Mouse (Mus musculus) forebrain, embryonic 11.5 days (tissue): ENCODE results near the gene B3gnt7. TPM values are rescaled to one million over a fixed set of nuclear protein-coding genes. Genes with fewer than 3 reads are reported as not detected.

Experiments used
- ATAC-seq: fragments of 200-750 bp; cut with Nextera tagmentation; replicated peaks from 2 replicates; pipeline ENCODE4 v1.8.0; 2017; ENCODE audit warnings: moderate TSS enrichment; ENCODE audit not compliant: low FRiP score
- DNase-seq: peaks from one replicate; pipeline ENCODE4 v3.0.0-alpha.2; 2017; ENCODE audit warnings: low spot score
- H3K27ac ChIP-seq: fragments of 300-500 bp; sonication (generic); 2 replicates; pipeline ENCODE4 v1.5.1; 2014; ENCODE audit warnings: low read depth, low read length
- H3K27me3 ChIP-seq: fragments of 300-500 bp; sonication (generic); 2 replicates; pipeline ENCODE4 v1.6.1; 2014; ENCODE audit warnings: mild to moderate bottlenecking, low read length, mixed read lengths; ENCODE audit not compliant: control insufficient read depth, insufficient read depth
- H3K36me3 ChIP-seq: fragments of 300-500 bp; sonication (generic); 2 replicates; pipeline ENCODE4 v1.6.1; 2014; ENCODE audit warnings: mild to moderate bottlenecking, low read length, moderate library complexity, mixed read lengths; ENCODE audit not compliant: control insufficient read depth, insufficient read depth
- H3K4me1 ChIP-seq: fragments of 300-500 bp; sonication (generic); replicated peaks from 2 replicates; pipeline ENCODE4 v1.6.1; 2014; ENCODE audit warnings: low read length, mixed read lengths; ENCODE audit not compliant: control insufficient read depth, insufficient read depth
- H3K4me2 ChIP-seq: fragments of 300-500 bp; sonication (generic); 2 replicates; pipeline ENCODE4 v1.6.1; 2014; ENCODE audit warnings: low read depth, mild to moderate bottlenecking, low read length, moderate library complexity, mixed read lengths; ENCODE audit not compliant: severe bottlenecking
- H3K4me3 ChIP-seq: fragments of 300-500 bp; sonication (generic); 2 replicates; pipeline ENCODE4 v1.5.1; 2014; ENCODE audit warnings: low read depth, low read length
- H3K9ac ChIP-seq: fragments of 300-500 bp; sonication (generic); 2 replicates; pipeline ENCODE4 v1.6.1; 2014; ENCODE audit warnings: low read length
- H3K9me3 ChIP-seq: fragments of 300-500 bp; sonication (generic); 2 replicates; pipeline ENCODE4 v1.6.1; 2016; ENCODE audit warnings: low read length, mixed read lengths; ENCODE audit not compliant: control insufficient read depth
- WGBS: fragments of 180-500 bp; shearing (Covaris S2); extraction: QIAGEN DNeasy Blood & Tissue Kit; methylation state at CpG from one replicate; pipeline ENCODE4 v1.1.7; 2014; 5-methylcytosine and 5-hydroxymethylcytosine counted together
- polyA plus RNA-seq: library from polyadenylated mRNA; unstranded; fragments of >200 nt; fragmentation: Nextera tagmentation; extraction: Ambion mirVana; gene quantifications from 2 replicates; pipeline ENCODE4 v1.2.1, GENCODE M21; 2014

B3gnt7 gene
- polyA plus RNA-seq, 1 experiment from 2014 or later = 3.9 TPM

DNA sequence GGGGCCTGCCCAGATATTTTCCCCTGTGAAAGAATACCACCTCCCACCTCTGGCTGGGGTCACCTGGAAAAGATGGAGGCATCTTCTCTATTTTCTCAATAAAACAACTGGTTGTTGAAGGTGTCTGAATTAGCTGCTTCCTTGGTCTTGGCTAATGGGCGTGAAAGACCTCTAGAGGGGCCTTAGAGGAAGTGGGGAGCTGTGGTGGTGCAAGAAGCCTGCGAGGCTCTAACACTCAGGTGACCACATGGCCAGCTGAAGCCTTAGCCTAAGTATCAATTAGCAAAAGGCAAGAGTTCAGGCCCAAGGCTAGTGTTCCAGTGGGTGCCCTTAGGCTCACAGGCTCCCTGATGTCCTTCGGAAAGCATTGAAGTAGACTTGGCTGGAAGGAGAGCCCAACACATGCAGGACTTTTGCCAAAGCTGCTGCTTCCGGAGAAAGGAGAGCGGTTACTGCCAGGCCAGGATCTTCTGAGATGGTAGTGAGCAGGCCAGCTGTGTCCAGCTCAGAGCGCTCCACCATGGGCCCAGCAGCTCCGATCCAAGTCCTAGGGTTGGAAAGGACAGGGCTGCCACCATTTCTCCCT lies 4.6 kb downstream of the B3gnt7 start:
- H3K27ac ChIP-seq = no peak overlapping the region
- 93% methylated on average over 7 of the region's 7 CpGs for WGBS
- no peak overlapping the region for H3K4me3 ChIP-seq
- no peaks in the 10 kb centered on the region for H3K9me3 ChIP-seq
- H3K4me2 ChIP-seq = no peak overlapping the region
- H3K4me1 ChIP-seq = peaks cover 16% of the 10 kb centered on the region; the same call in 1 of the 2 replicates
- H3K27me3 ChIP-seq = peaks cover 22% of the 10 kb centered on the region
- H3K36me3 ChIP-seq = no peaks in the 10 kb centered on the region
- ATAC-seq (no peak), DNase-seq (no peak)
- no peak overlapping the region for H3K9ac ChIP-seq

DNA sequence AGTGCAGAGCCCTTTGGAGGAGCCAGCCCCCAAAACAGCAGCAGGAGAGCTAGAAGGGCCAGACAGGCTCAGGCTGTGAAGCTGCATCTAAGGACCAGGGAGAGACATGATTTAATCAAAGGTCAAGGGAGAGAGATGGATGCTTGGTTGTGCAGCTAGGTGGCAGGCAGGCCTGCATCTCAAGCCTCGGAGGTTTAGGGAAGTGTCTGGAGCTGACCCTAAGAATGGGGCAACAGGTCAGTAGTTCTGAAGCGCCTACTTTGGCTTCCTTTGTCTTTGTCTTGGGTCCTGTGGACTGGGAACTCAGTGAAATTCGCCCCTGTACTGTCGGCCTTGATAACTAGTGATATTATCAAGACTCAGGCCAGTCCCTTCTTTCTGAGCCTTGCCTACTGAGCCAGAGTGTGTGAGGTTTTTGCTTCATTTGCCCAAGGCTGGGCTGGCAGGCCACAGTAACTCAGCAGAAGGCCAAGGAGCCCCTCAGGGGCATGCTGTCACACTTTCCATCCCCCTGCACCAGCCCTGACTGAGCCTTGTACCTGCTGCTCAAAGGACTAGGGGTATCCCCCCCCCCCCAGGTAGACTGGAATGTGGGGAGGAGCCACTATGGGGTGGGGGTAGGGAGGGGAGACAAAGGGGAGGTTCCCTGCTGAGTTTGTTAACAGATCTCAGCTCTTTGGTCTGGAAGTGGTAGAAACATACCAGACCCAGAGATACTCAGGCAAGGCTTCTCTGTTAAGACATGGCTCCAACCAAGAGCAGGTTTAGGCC lies 5.4 kb downstream of the B3gnt7 start:
- Histone ChIP-seq H3K9me3 (no peaks in the 10 kb centered on the region), H3K4me2 (no peak overlapping the region), H3K36me3 (no peaks in the 10 kb centered on the region), H3K4me3 (no peak overlapping the region), H3K27ac (no peak overlapping the region), H3K27me3 (peaks cover 14% of the 10 kb centered on the region), H3K4me1 (peaks cover 11% of the 10 kb centered on the region; the same call in 1 of the 2 replicates), H3K9ac (no peak overlapping the region)
- DNase-seq (no peak), ATAC-seq (no peak)
- 35% methylated on average over 4 of the region's 4 CpGs for WGBS

DNA sequence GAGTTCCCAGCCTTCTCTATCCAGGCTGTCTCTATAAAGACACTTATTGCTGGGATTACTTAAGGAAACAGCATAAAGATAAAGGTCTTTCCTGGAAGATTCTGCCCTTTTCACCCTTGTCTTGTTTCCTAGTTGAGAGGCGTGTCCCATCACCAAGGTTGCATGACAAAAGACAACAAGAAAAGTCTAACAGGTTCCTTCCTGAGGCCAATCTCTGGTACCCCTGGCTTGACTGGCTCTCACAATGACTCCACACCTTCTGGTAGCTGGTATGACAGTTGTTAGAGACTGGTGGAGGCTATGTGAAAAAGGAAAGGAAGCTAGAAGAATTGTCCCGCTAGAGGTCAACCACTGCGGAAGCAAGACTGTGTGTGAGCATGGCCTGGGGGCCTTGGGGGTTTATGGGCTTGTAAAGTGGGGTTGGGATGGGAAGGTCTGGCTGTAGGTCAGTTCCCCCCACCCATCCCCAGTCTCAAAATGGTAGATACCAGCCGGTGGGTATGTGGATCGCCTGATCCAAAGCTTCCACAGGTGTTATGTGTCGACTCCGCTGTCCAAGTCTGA lies 6.7 kb downstream of the B3gnt7 start:
- WGBS = 89% methylated on average over 7 of the region's 7 CpGs
- no peaks in the 10 kb centered on the region for H3K9me3 ChIP-seq
- peaks cover 5% of the 10 kb centered on the region for H3K27me3 ChIP-seq
- no peak overlapping the region for H3K4me3 ChIP-seq
- no peak for DNase-seq
- H3K36me3 ChIP-seq = no peaks in the 10 kb centered on the region
- no peak overlapping the region for H3K27ac ChIP-seq
- no peak for ATAC-seq
- H3K9ac ChIP-seq = no peak overlapping the region
- peaks cover 11% of the 10 kb centered on the region; the same call in 1 of the 2 replicates for H3K4me1 ChIP-seq
- no peak overlapping the region for H3K4me2 ChIP-seq

DNA sequence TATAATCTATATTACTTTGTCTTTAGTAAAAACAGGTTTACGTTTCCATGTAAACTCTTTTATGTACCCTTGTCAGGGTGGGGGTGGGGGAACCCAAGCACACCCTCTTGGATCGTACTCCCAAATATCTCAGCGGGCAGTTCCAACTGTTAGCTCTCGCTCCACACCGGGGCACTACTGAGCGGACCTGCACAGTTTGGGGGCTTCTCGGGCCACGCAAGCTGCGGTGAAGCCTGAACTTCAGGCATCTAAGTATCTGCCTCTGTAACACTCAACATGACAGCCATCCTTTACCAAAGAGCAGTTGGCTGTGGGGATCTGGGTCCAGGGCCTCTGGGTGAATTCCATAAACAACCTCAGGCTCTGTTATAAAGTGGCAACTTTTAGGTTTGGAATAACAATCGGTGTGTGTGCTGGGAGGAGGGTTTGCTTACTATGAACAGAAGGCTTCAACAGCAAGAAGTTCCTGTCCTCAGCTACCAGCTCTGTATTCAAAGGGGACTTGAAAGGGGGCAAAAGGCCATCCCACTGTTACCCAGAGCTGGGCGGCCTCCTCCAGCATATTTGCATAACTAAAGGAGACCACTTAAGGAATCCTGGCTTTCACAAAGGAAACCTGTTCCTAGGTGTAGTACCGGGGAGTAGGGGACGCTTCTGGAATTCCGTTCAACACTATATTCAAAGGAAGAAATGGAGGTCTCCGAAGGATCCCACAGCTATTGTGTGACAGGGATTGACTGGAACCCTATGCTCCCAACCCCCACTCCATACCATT lies 8.1 kb downstream of the B3gnt7 start:
- Histone ChIP-seq H3K27me3 (no peaks in the 10 kb centered on the region; the same call in 1 of the 2 replicates), H3K4me3 (no peak overlapping the region), H3K9ac (no peak overlapping the region), H3K27ac (0 out of 2 replicates have a peak overlapping the region, but pooled peaks have one; percentile 18), H3K4me1 (peaks cover 11% of the 10 kb centered on the region; the same call in 1 of the 2 replicates), H3K9me3 (no peaks in the 10 kb centered on the region), H3K36me3 (no peaks in the 10 kb centered on the region), H3K4me2 (peak overlapping the region; percentile 11; the same call in 1 of the 2 replicates)
- no peak for ATAC-seq
- 14% methylated on average over 15 of the region's 15 CpGs for WGBS
- DNase-seq = no peak

DNA sequence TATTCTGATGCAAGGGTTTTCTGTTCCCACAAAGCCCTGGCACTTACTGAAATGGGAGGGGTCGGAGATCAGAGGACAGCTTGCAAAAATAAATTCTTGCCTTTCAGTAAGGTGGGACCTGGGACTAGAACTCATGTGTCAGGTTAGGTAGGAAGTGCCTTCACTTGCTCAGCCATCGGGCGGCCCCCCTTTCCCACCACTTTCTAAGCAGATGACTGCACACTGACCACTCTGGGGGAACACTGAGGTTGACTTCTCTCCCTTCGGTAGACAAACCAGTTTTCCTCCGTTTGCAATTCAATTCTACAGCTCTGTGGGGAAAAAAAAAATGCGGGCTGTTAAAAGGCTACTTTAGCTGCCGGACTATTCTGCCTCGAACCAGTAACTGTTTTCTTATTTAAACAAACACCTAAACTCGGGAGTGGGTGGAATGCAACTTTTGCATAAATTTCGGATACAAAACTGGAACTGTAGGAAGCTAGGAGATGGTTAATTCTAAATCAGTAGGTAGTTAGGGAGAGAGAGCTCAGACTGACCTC lies 8.9 kb downstream of the B3gnt7 start:
- Histone ChIP-seq H3K4me2 (peak overlapping the region; percentile 11; the same call in 1 of the 2 replicates), H3K27me3 (no peaks in the 10 kb centered on the region; the same call in 1 of the 2 replicates), H3K4me1 (peaks cover 11% of the 10 kb centered on the region; the same call in 1 of the 2 replicates), H3K27ac (no peak overlapping the region), H3K9ac (no peak overlapping the region), H3K4me3 (no peak overlapping the region), H3K9me3 (no peaks in the 10 kb centered on the region), H3K36me3 (no peaks in the 10 kb centered on the region)
- 27% methylated on average over 10 of the region's 10 CpGs for WGBS
- ATAC-seq (no peak), DNase-seq (no peak)

DNA sequence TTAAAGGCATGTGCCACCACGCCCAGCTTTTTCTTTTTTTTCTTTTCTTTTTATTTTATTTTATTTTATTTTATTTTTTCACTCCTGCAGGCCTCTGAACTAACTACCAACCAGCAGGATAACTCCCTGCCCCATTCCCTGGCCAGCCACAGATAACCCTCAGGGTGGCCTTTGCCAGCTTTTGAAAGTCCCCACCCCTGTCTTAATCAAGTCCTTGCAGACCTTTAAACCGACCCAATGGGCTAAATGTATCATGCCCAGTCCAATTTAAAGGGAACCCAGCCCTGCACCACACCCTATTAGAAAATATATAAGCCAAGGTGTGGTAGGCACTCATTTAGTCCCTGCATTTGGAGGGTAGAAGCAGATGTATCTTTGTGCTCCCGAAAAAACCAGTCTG lies 9.6 kb downstream of the B3gnt7 start:
- WGBS = 82% methylated on average over 3 of the region's 3 CpGs
- Histone ChIP-seq H3K9ac (no peak overlapping the region), H3K4me2 (no peak overlapping the region), H3K27ac (no peak overlapping the region), H3K27me3 (no peaks in the 10 kb centered on the region; the same call in 1 of the 2 replicates), H3K4me3 (no peak overlapping the region), H3K9me3 (no peaks in the 10 kb centered on the region), H3K4me1 (peaks cover 11% of the 10 kb centered on the region; the same call in 1 of the 2 replicates), H3K36me3 (no peaks in the 10 kb centered on the region)
- ATAC-seq (no peak), DNase-seq (no peak)

DNA sequence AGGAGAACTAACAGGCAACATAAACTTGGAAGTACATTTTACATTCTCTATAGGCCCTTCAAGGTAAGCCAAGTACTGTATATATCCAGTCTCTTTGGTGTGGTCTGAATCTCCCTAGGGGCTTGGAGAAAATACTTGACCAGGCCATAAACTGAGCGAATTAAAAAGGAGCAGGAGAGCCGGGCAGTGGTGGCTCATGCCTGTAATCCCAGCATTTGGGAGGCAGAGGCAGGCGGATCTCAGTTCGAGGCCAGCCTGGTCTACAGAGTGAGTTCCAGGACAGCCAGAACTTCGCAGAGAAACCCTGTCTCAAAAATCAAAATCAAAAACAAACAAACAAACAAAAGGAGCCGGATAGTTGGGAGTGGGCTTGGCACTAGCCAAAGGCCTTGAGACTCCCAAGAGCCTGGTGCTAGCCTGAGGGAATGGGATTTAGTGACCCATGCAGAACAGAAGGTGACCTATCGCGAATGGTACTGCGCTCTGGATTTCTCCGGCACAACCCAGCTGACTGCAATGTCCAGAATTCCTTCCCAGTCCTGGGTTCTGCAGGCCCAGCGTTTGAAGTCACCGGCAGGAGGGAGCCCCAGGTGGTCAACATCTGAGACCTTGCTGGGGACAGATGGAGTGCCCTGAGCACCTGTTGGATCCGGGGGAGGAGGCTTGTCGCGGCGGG lies 10.6 kb downstream of the B3gnt7 start:
- Histone ChIP-seq H3K4me3 (no peak overlapping the region), H3K36me3 (no peaks in the 10 kb centered on the region), H3K27me3 (no peaks in the 10 kb centered on the region; the same call in 1 of the 2 replicates), H3K4me2 (no peak overlapping the region), H3K4me1 (peaks cover 11% of the 10 kb centered on the region; the same call in 1 of the 2 replicates), H3K9ac (no peak overlapping the region), H3K27ac (no peak overlapping the region), H3K9me3 (no peaks in the 10 kb centered on the region)
- DNase-seq = no peak
- ATAC-seq = no peak
- 44% methylated on average over 16 of the region's 16 CpGs for WGBS
